Mouse (Mus musculus): ENCODE results near the gene Celf5.
"Not testable (repeated sequence)": the region's sequence is repeated elsewhere in the genome, so short reads cannot be mapped to it uniquely, and the experiment has no call there.

Gene Celf5

DNA sequence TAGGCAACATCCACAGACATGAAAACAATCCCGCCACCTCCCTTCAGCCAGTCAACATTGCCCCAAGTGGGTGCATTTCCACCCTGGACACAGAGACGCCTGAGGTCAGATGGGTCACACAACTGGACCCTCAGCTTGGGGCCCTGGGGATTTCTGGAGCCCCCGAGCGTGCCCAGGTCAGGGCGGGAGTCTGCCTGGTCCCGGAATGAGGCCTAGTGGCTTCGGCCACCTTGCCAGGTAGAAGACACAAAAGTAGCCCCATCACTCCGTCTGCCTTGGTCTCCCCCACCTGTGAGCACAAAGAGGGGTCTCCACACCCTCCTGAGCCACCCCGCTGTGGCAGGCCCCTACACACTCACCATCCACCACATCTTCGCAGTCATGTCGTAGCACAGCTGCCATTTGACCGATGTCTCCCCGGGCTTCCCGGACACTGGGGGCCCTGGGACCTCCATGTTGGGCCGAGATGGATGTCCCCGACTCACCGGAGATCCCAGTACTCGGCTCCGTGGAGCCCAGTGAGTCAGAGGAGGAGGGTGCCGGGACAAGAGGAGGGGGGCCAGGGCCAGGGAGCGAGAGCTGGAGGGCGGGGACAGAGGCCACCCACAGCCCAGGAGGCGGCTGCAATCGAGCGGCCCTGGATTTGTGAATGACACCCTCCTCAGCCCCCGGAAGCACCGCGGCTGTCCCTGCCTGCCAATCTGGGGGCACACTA, 27.2 kb downstream of the Celf5 start, which contains the start of gene Nfic:
Gene Nfic, minus strand, starts transcription at position 455 of the 715 bp plus-strand sequence.
- in situ Hi-C loops (cut with MboI, MseI) = no loop called here

DNA sequence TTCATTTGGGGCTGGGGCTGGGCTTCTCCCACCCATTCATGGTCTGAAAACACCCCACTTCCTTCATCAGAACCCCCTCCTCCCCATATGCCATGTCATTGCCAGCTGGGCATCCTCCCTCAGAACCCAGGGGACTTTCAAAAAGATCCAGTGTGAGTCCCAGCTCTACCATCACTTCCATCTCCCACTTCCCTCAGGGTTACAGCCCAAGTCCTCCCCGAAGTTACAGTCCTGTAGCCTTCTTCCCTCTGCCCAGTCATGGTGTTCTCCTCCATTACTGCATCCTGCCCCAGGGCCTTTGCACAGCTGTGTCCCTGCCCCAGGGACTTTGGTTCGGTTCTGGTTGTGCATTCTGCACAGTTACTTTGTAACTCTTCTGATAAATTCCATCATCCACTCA, 28.4 kb downstream of the Celf5 start:
- in situ Hi-C loops (cut with MboI, MseI) = no loop called here

DNA sequence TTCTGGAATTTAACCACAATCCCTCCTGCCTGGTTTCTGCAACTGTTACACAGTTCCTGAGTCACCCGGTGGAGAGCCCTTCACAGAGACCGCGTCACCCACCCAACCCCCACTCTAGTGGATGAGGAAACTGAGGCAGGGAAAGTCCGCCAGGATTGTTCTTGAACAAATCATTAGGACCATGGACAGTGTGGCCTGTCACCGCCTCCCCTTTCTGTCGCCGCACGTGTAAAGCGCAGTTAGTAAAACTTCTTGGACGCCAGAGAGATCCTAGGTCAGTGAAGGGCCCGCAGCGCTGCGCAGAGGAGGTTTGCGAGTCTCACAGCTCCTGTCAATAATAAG, 29.6 kb downstream of the Celf5 start:
- in situ Hi-C loops (cut with MboI, MseI) = no loop called here

DNA sequence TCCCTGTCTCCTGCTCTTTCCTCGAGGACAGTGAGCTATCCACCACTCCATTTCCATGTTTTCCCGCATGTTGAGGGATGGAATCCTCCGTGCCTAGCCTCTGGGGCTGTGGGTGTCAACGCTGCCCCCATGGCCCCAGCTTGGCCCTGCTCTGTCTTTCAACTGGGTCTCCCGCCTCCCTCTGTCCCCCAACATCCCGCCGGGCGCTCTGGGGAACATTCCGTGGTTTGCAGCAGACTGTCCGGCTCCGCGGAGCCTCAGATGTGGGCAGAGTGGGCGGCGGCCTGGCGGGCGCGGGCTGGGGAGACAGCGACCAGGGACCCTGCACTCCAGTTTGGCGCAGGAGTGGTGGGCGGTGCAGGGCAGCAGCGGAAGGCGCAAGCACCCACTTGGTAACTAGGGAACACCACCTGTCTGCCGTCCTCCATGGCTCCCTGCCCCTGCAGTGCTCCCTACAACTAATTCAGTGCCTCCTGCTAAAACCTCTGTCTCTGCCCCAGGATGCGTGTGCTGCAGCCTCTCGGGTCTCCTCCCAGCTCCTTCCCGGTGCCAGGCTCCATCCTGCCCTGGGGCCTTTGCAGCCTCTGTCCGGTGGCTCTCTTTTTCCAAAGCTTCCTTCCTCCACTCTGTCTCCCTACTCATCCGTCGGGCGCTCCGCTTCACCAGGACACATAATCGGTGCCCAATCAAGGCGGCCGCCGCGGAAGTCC, 30.1 kb downstream of the Celf5 start:
- in situ Hi-C loops (cut with MboI, MseI) = no loop called here

DNA sequence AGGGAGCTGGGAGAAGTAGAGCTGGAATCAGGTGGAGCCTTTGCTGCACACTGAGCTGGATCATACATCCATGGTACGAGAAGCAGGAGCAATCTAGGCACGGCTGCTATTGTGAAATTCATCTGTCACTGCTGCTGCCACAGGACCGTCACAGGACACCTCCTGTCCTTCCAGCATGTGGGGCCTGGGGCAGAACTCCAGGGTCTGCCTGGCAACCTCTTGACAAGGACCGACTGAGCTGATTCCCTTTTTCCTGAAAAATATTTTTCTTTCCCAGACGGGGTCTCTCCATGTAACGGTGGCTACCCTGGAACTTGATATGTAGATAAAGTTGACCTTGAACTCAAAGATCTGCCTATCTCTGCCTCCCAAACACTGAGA, 31.2 kb downstream of the Celf5 start:
- in situ Hi-C loops (cut with MboI, MseI) = no loop called here

DNA sequence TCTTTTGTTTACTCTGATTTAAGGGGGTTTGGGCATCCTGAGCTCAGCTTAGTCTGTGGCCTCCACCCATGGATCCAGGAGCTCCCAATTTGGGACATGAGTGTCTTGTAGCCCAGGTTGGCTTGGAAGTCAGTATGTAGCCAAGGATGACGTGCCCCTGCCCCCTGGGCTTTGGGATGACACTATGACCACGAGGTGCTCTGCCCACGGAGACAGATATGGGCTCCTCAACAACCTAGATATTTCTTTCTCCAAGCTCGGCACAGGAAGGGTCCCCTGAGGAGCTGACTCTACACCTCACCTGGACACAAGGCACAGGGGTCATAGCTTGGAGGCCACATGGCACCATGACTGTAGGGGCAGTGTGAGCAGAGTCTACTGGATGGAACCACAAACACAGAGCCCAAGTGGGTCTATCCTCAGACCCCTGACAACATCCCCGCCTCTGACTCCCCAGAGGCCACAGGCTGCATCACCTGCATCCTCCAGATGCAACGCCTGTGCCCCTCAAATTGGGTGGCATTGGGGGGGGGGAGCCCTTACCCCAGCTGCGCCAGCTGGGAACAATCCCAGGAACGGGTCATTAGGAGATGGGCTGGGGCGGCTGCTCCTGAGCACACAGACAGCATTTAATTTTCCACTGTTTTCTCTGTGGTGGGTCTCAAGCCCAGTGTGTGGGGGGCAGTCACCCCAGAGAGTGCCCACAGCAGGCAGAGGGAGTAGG, 31.7 kb downstream of the Celf5 start:
- in situ Hi-C loops (cut with MboI, MseI) = no loop called here

DNA sequence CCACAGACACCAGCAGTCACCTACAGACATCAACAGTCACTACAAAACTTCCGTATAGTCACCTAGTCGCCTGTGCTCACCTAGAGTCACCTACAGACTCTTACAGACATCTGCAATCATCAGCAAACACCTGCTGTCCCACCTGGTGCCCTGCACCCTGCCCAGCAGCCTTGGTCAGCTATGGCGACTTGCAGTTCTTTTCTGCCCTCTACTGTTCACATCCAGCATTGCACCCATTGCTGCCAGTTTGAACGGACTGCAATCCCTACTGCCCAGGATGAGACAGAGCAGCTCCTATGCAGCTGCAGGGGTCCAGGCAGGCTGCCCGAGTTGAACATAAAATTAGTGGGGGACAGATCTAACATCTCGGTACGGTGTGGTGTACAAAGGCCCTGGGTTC, 32.4 kb downstream of the Celf5 start:
- in situ Hi-C loops (cut with MboI, MseI) = no loop called here

DNA sequence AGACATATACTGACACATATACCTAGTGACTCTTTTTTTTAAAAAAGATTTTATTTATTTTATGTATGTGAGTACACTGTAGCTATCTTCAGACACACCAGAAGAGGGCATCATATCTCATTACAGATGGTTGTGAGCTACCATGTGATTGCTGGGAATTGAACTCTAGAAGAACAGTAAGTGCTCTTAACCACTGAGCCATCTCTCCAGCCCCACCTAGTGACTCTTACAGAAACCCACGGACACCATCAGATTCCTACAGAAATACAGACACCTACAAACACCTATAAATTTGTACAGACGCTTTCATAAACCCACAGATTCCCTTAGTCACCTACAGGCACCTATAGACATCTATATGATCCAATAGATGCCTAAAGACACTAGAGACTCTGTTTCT, 37.0 kb downstream of the Celf5 start:
- in situ Hi-C loops (cut with MboI, MseI) = not testable (repeated sequence)

DNA sequence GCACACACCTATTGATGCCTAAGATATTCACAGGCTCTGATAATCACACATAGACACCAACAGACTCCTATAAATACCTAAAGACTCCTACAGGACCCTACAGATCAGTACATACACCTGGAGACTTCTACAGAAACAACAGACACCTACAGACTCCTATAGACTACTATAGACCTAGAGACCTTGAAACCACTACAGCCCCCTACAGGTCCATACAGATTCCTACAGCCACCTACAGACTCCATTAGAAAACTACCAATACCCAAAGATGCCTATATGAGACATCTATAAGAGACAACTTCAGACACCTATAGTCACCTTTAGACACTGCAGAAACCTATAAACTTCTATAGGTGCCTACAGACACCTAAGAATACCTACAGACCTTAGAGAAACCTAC, 41.5 kb downstream of the Celf5 start:
- in situ Hi-C loops (cut with MboI, MseI) = loop anchor here (5.0 kb wide), 1 partner anchor 49 kb away; the partner anchor contains the start of gene Smim24

DNA sequence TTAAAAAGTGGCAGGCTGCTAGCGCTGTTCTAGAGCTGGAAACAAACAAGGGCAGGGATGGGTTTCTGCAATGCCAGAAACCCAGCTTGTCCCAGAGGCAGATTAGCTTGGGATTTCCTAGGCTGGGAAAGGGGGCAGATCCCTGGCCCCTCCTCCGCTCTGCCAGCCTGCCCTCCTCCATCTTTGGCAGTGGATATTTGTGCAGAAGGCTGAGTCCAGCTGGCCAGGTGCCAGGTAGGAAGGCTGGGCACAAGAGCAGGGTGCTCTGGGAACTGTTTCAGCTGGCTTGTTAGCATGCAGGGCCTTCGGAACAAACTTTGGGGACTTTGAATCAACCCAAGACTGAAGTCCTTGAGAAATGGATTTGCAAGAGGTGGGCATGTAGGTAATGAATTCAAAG, 47.1 kb downstream of the Celf5 start:
- in situ Hi-C loops (cut with MboI, MseI) = no loop called here

DNA sequence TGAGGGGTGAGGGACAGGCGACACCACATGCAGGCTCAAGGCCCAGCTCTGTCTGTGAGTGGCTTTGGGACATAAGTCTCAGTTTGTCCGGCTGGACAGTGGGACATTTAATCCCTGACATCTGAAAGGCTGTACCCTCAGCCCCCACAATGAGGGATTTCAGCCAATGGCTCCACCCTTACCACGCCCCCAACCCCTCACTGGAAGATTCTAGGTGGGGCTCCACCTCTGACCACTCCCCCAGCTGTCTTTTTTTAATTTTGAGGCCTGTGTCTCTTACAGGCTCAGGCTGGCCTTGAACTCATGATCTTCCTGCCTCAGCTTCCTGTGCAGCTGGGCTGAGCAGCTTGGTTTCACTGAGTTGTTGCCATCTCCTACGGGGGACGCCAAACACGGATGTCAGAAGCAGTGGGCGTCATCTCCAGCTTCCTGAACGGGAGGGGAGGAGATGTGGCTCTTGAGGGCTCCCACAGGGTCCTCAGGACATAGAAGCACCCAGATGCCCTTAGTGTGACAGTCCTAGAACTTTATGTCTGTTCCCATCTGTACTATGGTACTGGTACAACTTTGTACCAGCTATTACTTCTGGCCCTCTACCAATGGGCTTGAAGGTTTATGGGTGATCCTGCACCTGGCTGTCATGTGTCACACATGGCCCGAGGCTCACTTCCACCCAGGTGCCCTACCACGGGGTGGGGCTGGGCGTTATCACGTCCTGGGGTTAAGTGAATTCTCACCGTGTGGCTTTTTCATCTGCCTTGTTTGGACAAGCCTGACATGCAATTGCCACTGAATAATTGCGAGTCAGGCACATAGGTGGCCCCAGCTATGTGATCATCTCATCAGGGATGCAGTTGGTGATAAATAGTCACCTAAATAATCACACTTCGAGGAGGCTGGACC, 47.9 kb downstream of the Celf5 start:
- in situ Hi-C loops (cut with MboI, MseI) = no loop called here

DNA sequence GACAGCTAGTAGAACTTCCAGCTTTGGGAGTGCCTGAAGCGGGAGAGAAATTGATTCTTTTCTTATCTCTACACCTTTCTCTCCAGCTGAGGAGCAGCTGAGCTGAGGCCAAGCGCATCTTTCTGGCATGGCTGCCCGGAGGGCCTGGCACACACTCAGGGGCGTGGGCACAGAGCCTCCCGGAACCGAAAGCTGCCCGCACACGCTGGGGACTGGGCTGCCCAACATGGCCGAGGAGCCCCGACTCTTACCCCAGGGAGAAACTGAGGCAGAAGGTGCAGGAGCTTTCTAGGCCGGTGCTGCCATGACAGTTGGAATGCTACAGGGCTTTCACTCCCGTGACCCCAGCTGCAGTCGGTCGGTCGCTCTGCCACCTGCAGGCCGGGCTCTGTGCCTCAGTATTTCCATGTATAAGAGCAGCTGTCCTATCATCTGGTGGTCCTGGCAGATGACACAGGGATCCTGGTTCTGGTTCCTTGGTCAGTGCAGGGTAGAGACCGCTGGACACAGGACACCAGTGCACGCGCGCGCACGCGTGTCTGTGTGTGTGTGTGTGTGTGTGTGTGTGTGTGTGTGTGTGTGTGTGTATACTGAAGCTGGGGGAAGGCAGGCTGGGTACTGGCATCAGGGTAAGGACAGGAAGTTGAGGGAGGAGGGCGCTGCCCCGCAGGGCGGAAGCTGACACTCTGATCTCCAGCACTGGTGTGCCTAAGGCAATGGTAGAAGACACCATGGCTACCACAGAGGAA, 48.8 kb downstream of the Celf5 start:
- in situ Hi-C loops (cut with MboI, MseI) = no loop called here

DNA sequence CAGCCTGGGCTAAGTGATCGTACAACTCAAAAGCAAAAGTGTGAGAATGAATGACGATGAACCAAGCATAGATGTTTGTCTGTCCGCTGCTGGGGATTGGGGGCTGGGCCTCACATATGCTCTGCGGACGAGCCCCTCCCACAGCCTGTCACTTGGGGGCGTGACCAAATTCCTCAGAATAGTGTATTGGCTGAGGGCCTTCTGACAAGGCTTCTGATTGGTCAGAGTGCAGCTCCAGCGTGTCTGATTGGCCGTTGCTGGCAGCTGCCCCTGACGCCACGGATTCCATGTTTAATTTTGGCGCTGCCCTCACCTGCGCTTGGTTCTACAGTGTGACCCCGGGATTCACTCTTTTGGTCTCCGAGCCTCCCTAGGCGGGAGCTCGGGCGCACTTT, 49.6 kb downstream of the Celf5 start:
- in situ Hi-C loops (cut with MboI, MseI) = no loop called here

DNA sequence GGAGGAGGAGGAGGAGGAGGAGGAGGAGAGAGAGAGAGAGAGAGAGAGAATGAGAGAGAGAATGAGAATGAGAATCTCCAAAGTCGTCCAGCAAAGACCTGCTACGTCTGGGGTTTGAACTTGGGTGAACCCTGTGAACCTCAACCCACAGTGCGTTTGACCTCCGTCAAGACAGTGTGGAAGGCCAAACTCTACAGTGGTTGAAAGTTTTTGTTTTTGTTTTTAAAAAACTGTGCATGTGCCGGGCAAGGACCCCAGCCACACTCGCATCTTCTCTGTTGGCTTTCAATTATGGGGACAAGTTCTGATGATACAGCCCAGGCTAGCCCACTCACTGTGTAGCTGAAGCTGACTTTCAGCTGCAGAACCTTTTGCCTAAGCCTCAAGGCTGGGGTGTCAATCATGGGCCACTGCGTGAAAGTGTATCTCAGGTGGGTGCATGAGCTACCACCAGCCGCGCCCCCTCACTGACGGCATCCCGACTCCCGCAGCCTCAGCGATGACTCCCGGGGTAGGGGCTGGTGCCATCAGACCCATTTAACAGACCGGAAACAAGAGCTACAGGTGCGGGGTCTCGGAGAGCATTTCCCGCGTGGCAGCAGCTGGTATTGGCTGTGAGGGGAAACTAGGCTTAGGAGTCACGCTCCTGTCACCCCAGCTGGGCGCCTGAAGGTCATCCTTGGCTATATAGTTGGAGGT, 50.2 kb downstream of the Celf5 start:
- in situ Hi-C loops (cut with MboI, MseI) = no loop called here

DNA sequence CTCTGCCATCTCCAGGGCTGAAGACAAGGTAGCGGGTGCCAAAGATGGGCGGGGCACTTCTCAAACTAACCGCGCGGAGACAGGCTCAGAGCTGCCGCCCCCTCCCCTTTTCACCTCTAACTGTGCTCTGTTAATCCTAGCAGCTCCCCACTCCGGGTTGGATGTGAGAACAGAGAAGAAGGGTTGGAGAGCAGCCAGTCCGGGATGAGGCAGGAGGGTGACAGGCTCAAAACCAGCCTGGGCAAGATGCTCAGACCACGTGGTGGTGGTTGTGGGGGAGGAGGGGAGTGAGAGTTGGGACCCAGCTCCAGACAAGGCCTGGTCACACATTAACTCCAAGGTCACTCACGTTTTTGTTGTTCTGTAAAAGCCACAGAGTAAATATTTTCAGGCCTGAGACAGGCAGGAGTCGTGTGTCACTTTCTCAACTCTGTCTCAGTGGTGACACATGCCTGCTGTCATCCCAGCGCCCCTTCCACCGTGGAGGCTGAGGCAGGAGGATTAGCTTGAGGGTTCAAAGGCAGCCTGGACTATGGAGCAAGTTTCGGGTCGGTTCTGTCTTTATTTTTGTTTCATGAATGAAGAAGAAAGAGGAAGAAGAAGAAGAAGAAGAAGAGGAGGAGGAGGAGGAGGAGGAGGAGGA, 50.9 kb downstream of the Celf5 start:
- in situ Hi-C loops (cut with MboI, MseI) = no loop called here

DNA sequence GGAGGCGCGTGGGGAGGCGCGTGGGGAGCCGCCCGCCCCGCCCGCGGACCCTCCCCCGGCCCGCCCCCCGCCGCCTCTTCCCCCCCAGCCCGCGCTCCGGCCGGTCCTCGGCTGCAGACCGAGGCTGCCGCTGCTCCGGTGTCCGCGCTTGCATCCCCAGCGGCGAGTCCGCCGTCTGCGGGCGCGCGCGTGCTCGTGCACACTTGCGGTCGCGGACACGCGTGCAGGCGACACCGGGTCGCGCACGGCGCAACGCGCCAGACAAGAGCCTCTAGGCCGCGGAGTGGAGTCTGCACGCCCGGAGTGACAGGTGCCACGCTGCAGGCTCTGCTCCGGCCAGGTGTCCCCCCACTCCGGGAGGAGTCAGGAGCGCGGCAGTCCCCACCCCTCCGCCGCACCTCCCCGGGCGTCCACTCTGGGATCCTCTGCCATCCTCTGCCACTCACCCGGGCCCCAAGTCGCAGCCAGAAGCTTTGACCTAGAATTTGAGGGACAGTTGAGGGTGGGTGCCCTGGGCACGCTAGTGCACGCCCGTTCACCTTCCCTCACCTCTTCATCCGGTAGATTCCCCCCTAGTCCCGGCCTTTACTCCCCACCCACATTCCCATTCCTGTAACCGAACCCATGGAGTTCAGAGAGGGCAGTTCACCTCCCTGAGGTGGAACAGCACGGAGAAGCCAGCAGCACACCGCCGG, 51.5 kb downstream of the Celf5 start:
- in situ Hi-C loops (cut with MboI, MseI) = no loop called here

DNA sequence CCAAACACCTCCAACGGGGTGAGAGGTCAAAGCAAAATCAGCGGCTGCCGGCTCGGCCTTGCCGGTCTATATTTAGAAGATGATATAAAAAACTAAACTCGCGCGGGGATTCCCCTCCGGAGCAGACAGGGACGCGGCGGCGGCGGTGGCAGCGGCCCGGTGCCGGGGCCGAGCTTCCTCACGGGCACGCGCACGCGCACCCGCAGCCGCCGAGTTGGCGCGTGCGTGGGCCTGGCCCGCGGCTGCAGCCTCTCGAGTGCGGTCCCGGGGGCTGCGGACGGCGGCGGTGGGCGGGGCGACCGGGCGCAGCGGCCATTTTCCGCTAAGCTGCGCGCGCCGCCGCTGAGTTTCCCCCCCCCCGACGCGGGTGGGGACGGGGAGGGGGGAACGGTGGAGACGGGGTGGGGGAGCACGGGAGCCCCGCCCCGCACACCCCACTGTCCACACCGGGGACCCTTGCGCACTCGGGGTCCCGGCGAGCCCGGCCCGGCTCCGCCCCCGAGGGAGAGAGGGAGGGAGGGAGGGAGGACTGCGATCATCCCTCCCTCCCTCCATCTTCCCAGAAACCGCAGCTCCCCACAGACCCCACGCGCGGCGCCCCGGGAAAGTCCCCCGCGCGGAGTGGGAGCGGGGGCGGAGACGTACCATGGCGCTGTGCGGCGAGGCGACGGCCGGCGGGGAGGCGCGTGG, 52.2 kb downstream of the Celf5 start:
- in situ Hi-C loops (cut with MboI, MseI) = no loop called here

DNA sequence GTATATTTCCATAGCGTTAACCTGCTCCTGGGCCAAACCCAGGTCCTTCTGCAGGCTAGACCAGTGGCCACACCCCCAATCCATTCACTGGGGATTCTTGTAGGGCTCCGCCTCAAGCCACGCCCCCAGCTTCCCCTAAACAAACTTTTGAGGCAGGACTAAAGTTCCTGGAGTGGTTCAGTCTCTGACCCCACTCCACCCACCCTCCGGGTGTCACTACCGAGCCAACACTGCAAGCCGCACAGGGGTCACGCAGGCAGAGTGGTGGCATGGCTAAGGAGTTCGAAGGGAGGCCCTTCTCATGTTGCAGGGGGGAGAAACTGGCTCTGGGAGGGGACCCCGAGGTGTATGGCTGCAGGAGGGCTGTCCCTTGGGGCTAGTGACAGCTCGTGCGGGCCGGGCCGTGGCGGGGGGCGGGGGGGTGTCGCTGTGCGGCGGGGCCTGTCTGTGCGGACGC, 52.9 kb downstream of the Celf5 start:
- in situ Hi-C loops (cut with MboI, MseI) = loop anchor here (10.0 kb wide), 1 partner anchor 1665 kb away; no protein-coding TSS in a partner anchor

Measured in regulatory T cell (primary cell).